Mouse (Mus musculus) left cerebral cortex, adult 8-10 months (tissue): ENCODE measurements around the gene Mug1. TPM values are rescaled to one million over a fixed set of nuclear protein-coding genes. Genes with fewer than 3 reads are reported as not detected.
"Not testable (repeated sequence)": the region's sequence is repeated elsewhere in the genome, so short reads cannot be mapped to it uniquely, and the experiment has no call there.

Experiments
- DNase-seq, 2 experiments: peaks; one replicate each; pipeline ENCODE4 v3.0.0; 2022; ENCODE audit warnings: low spot score in 2 of 2
- total RNA-seq, 4 experiments: library from RNA; stranded (reverse); gene quantifications; 2 replicates each; pipeline ENCODE4 v1.2.4; 2022

Mug1 gene
- not detected for total RNA-seq

- DNase-seq, result not testable (repeated sequence)
Observed at GRCm38 (mm10) chr6:121838271-121838670, at the start of gene Mug1. TSS of gene Mug1 (plus strand) at chr6:121838541.

GRCm38 (mm10) chr6:121828034-121828433 is 10.3 kb upstream of the Mug1 start:
- DNase-seq, result no peak

- DNase-seq, result no peak
Observed at GRCm38 (mm10) chr6:121836361-121836760, 2.0 kb upstream of the Mug1 start.

GRCm38 (mm10) chr6:121848378-121848777 is 10.0 kb downstream of the Mug1 start:
- no peak for DNase-seq

Other genes with a start within 250 kb of the Mug1 start
- 10 to 100 TPM in 1 of 4 experiments, 1 to 10 TPM in 3; 2.1 to 10.7 (median 3.7) TPM for gene A2m, start 203.2 kb upstream of the Mug1 start, total RNA-seq
- not detected for gene Gm7298, start 105.6 kb upstream of the Mug1 start, total RNA-seq
- not detected for gene Mug2, start 168.2 kb downstream of the Mug1 start, total RNA-seq